Mouse (Mus musculus) midbrain, embryonic 11.5 days (tissue): ENCODE measurements around the gene Grm4. TPM values are rescaled to one million over a fixed set of nuclear protein-coding genes. Genes with fewer than 3 reads are reported as not detected.
A peak's percentile ranks its signal among the peaks of the same experiment; 100 is the strongest.

ENCODE experiments used
- ATAC-seq: fragments of 200-750 bp; cut with Nextera tagmentation; 2 replicates; pipeline ENCODE4 v1.8.0; 2017; ENCODE audit warnings: moderate TSS enrichment, moderate library complexity; ENCODE audit not compliant: low FRiP score
- DNase-seq: peaks from one replicate; pipeline ENCODE4 v3.0.0; 2015; ENCODE audit warnings: low spot score; ENCODE audit errors: missing footprints
- H3K27ac ChIP-seq: fragments of 300-500 bp; sonication (generic); 2 replicates; pipeline ENCODE4 v1.5.1; 2014; ENCODE audit warnings: low read depth, low read length
- H3K27me3 ChIP-seq: fragments of 300-500 bp; sonication (generic); 2 replicates; pipeline ENCODE4 v1.6.1; 2014; ENCODE audit warnings: mild to moderate bottlenecking, low read length, moderate library complexity, mixed read lengths; ENCODE audit not compliant: control insufficient read depth, insufficient read depth
- H3K36me3 ChIP-seq: fragments of 300-500 bp; sonication (generic); 2 replicates; pipeline ENCODE4 v1.6.1; 2014; ENCODE audit warnings: mild to moderate bottlenecking, low read length, moderate library complexity, mixed read lengths; ENCODE audit not compliant: control insufficient read depth, insufficient read depth
- H3K4me1 ChIP-seq: fragments of 300-500 bp; sonication (generic); 2 replicates; pipeline ENCODE4 v1.6.1; 2014; ENCODE audit warnings: low read length; ENCODE audit not compliant: control insufficient read depth, insufficient read depth
- H3K4me2 ChIP-seq: fragments of 300-500 bp; sonication (generic); 2 replicates; pipeline ENCODE4 v1.6.1; 2014; ENCODE audit warnings: mild to moderate bottlenecking, moderate library complexity
- H3K4me3 ChIP-seq: fragments of 300-500 bp; sonication (generic); 2 replicates; pipeline ENCODE4 v1.5.1; 2014; ENCODE audit warnings: low read depth, low read length
- H3K9ac ChIP-seq: fragments of 300-500 bp; sonication (generic); 2 replicates; pipeline ENCODE4 v1.6.1; 2014; ENCODE audit warnings: low read length
- H3K9me3 ChIP-seq: fragments of 300-500 bp; sonication (generic); 2 replicates; pipeline ENCODE4 v1.6.1; 2016; ENCODE audit warnings: low read length; ENCODE audit not compliant: control insufficient read depth
- WGBS: fragments of 180-500 bp; shearing (Covaris S2); extraction: QIAGEN DNeasy Blood & Tissue Kit; methylation state at CpG from one replicate; pipeline ENCODE4 v1.1.7; 2014; 5-methylcytosine and 5-hydroxymethylcytosine counted together
- polyA plus RNA-seq: library from polyadenylated mRNA; unstranded; fragments of >200 nt; fragmentation: Nextera tagmentation; extraction: Ambion mirVana; gene quantifications from 2 replicates; pipeline ENCODE4 v1.2.1, GENCODE M21; 2014

Gene Grm4
- 3.5 and 3.6 TPM in 2 replicates for polyA plus RNA-seq

- DNase-seq, result no peak
- no peak within 1 kb of the TSS for H3K9ac ChIP-seq
- no peaks in the 10 kb centered on the region for H3K9me3 ChIP-seq
- peaks cover 14% of the 10 kb centered on the region for H3K27me3 ChIP-seq
- no peak for ATAC-seq
- H3K36me3 ChIP-seq, result no peaks in the 10 kb centered on the region
- no peak within 1 kb of the TSS for H3K27ac ChIP-seq
- no peak within 1 kb of the TSS for H3K4me3 ChIP-seq
- H3K4me1 ChIP-seq, result peaks cover 22% of the 10 kb centered on the region
- 75% methylated on average over 5 of the region's 5 CpGs for WGBS
- H3K4me2 ChIP-seq, result peak within 1 kb of the TSS; percentile 21; the same call in 1 of the 2 replicates
These were observed at the start of gene Grm4 for GRCm38 (mm10) chr17:27521303-27521702. Grm4 (minus strand) TSS chr17:27521403.

- WGBS, result 91% methylated on average over 5 of the region's 5 CpGs
- H3K36me3 ChIP-seq, result no peaks in the 10 kb centered on the region
These were observed 47.0 kb upstream of the Grm4 start for GRCm38 (mm10) chr17:27568228-27568627.

GRCm38 (mm10) chr17:27565942-27566267 lies 44.7 kb upstream of the Grm4 start:
- no peak; the same call in 1 of the 2 replicates for ATAC-seq
- H3K9ac ChIP-seq, result peak overlapping the region; percentile 72
- H3K9me3 ChIP-seq, result no peaks in the 10 kb centered on the region

More at GRCm38 (mm10) chr17:27568228-27568627, 47.0 kb upstream of the Grm4 start:
- no peak for ATAC-seq
- Histone ChIP-seq H3K9ac (no peak overlapping the region), H3K4me3 (no peak overlapping the region), H3K4me1 (peaks cover 16% of the 10 kb centered on the region), H3K27ac (no peak overlapping the region), H3K9me3 (no peaks in the 10 kb centered on the region), H3K4me2 (no peak overlapping the region), H3K27me3 (no peaks in the 10 kb centered on the region)
- DNase-seq, result no peak

GRCm38 (mm10) chr17:27565163-27565941 lies 44.1 kb upstream of the Grm4 start, which contains the start of gene AI413582:
AI413582 (minus strand) TSS chr17:27565756.
- peak within 1 kb of the TSS; percentile 54 for H3K4me3 ChIP-seq
- H3K36me3 ChIP-seq, result no peaks in the 10 kb centered on the region
- H3K9me3 ChIP-seq, result no peaks in the 10 kb centered on the region
- H3K4me1 ChIP-seq, result peaks cover 19% of the 10 kb centered on the region
- no peaks in the 10 kb centered on the region for H3K27me3 ChIP-seq
- DNase-seq (peak; percentile 99), ATAC-seq (peak; percentile 93)
- WGBS, result under 1% methylated on average over 58 of the region's 58 CpGs
- no peak within 1 kb of the TSS for H3K27ac ChIP-seq
- H3K4me2 ChIP-seq, result peak within 1 kb of the TSS; percentile 91
- H3K9ac ChIP-seq, result peak within 1 kb of the TSS; percentile 72

More at GRCm38 (mm10) chr17:27565942-27566267, 44.7 kb upstream of the Grm4 start:
- no peak for DNase-seq
- H3K27ac ChIP-seq, result no peak overlapping the region
- H3K4me3 ChIP-seq, result peak overlapping the region; percentile 54
- H3K4me2 ChIP-seq, result peak overlapping the region; percentile 91
- H3K27me3 ChIP-seq, result no peaks in the 10 kb centered on the region
- no peaks in the 10 kb centered on the region for H3K36me3 ChIP-seq
- 0% methylated on average over 13 of the region's 13 CpGs for WGBS
- peaks cover 19% of the 10 kb centered on the region for H3K4me1 ChIP-seq

GRCm38 (mm10) chr17:27564391-27565162 lies 43.4 kb upstream of the Grm4 start:
- Histone ChIP-seq H3K4me3 (peak overlapping the region; percentile 54), H3K27ac (no peak overlapping the region), H3K4me2 (peak overlapping the region; percentile 91), H3K4me1 (peaks cover 25% of the 10 kb centered on the region), H3K36me3 (no peaks in the 10 kb centered on the region), H3K27me3 (no peaks in the 10 kb centered on the region), H3K9ac (no peak overlapping the region), H3K9me3 (no peaks in the 10 kb centered on the region)
- peak; percentile 93 for DNase-seq
- no peak for ATAC-seq
- 8% methylated on average over 20 of the region's 20 CpGs for WGBS

GRCm38 (mm10) chr17:27563771-27564244 lies 42.6 kb upstream of the Grm4 start:
- Histone ChIP-seq H3K9me3 (no peaks in the 10 kb centered on the region), H3K4me3 (no peak overlapping the region), H3K9ac (no peak overlapping the region), H3K4me1 (peaks cover 33% of the 10 kb centered on the region), H3K27me3 (no peaks in the 10 kb centered on the region), H3K36me3 (no peaks in the 10 kb centered on the region), H3K27ac (no peak overlapping the region), H3K4me2 (no peak overlapping the region)
- 59% methylated on average over 7 of the region's 7 CpGs for WGBS
- ATAC-seq, result no peak
- DNase-seq, result peak; percentile 85

GRCm38 (mm10) chr17:27561809-27562526 lies 40.8 kb upstream of the Grm4 start:
- Histone ChIP-seq H3K4me3 (no peak overlapping the region), H3K4me1 (peaks cover 45% of the 10 kb centered on the region), H3K27ac (no peak overlapping the region), H3K4me2 (no peak overlapping the region), H3K36me3 (no peaks in the 10 kb centered on the region), H3K27me3 (no peaks in the 10 kb centered on the region), H3K9me3 (no peaks in the 10 kb centered on the region), H3K9ac (no peak overlapping the region)
- DNase-seq (no peak), ATAC-seq (no peak)
- WGBS, result 54% methylated on average over 8 of the region's 11 CpGs

- no peaks in the 10 kb centered on the region for H3K9me3 ChIP-seq
- H3K4me2 ChIP-seq, result no peak overlapping the region
- H3K4me1 ChIP-seq, result peaks cover 43% of the 10 kb centered on the region
- no peak overlapping the region for H3K27ac ChIP-seq
- ATAC-seq (no peak), DNase-seq (no peak)
- no peaks in the 10 kb centered on the region for H3K36me3 ChIP-seq
- H3K27me3 ChIP-seq, result no peaks in the 10 kb centered on the region
- 87% methylated on average over 13 of the region's 13 CpGs for WGBS
- no peak overlapping the region for H3K4me3 ChIP-seq
- no peak overlapping the region for H3K9ac ChIP-seq
These were observed 39.8 kb upstream of the Grm4 start for GRCm38 (mm10) chr17:27560926-27561480.
